Mouse (Mus musculus) hematopoietic multipotent progenitor cell, adult 10-12 weeks (in vitro differentiated cells): Measurements from ENCODE around the gene Tert. TPM values are rescaled to one million over a fixed set of nuclear protein-coding genes. Genes with fewer than 3 reads are reported as not detected.

Experiments
- polyA plus RNA-seq: library from polyadenylated mRNA; stranded (reverse); fragments of >175 nt; gene quantifications from 2 replicates; pipeline ENCODE4 v1.2.3, GENCODE M21; 2012; ENCODE audit warnings: low replicate concordance

Tert gene
- 0.85 and 2.5 TPM in 2 replicates for polyA plus RNA-seq

GRCm38 (mm10) chr13:73626745-73627549, at the start of gene Tert:
Gene Tert (plus strand): TSS chr13:73626911.

GRCm38 (mm10) chr13:73603522-73604155, 23.1 kb upstream of the Tert start, which contains the start of gene Clptm1l:
Gene Clptm1l (plus strand): TSS chr13:73604006.

GRCm38 (mm10) chr13:73677853-73678252, 51.1 kb downstream of the Tert start, which contains the start of gene Slc6a18:
Gene Slc6a18 (minus strand): TSS chr13:73678023.

Other genes starting within 250 kb of the Tert start
- 32.3 and 49.1 TPM in 2 replicates for gene Lpcat1, start 159.7 kb upstream of the Tert start, polyA plus RNA-seq
- gene Slc6a3, start 90.2 kb upstream of the Tert start, polyA plus RNA-seq: not detected in 2 replicates
- 19.3 and 77.1 TPM in 2 replicates for gene Clptm1l, start 22.9 kb upstream of the Tert start, polyA plus RNA-seq
- gene Slc6a18, start 51.1 kb downstream of the Tert start, polyA plus RNA-seq: not detected in 2 replicates
- not detected in 2 replicates for gene Slc6a19, start 78.0 kb downstream of the Tert start, polyA plus RNA-seq
- 50.7 and 75.2 TPM in 2 replicates for gene Slc12a7, start 106.2 kb downstream of the Tert start, polyA plus RNA-seq
- 0.04 and 0.17 TPM in 2 replicates for gene Nkd2, start 220.7 kb downstream of the Tert start, polyA plus RNA-seq